Mouse (Mus musculus) lung, postnatal 0 days (tissue): ENCODE results near the gene Pld5.

ENCODE experiments used
- CTCF ChIP-seq: IDR thresholded peaks from 2 replicates; pipeline ENCODE4 v1.5.1; 2016; ENCODE audit warnings: antibody characterized with exemption, mild to moderate bottlenecking
- EP300 ChIP-seq: IDR thresholded peaks from 2 replicates; pipeline ENCODE4 v1.6.1; 2016; ENCODE audit warnings: antibody characterized with exemption, mild to moderate bottlenecking, control low read depth

DNA sequence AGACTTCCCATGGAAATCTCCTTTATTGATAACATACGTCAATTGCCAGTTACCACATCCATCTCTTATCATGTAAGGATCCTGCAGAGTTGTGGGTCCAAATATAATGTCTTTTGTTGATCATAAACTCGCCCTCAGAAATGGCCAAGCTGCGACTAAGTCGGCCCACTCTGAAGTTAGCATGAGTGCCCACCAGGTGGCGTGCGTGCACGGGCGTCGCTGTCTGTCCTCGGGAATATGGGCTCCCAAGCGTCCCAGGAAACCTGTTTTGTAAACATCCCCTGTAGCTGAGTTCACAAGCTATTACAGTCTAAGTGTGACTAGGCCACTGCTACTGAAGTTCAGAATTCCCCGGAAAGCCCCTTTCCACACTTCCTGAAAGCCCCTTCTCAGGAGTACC, 51.9 kb downstream of the Pld5 start:
- TF ChIP-seq CTCF, result peak; percentile 91
- TF ChIP-seq EP300, result no peak
